Mouse (Mus musculus) small intestine, adult 2 months (tissue): ENCODE measurements around the gene Vgll4. TPM values are rescaled to one million over a fixed set of nuclear protein-coding genes. Genes with fewer than 3 reads are reported as not detected.
"Not testable (repeated sequence)": the region's sequence is repeated elsewhere in the genome, so short reads cannot be mapped to it uniquely, and the experiment has no call there.

Source experiments
- H3K27ac ChIP-seq: fragments of 200-500 bp; 2 replicates; pipeline ENCODE4 v1.5.1; 2012; ENCODE audit warnings: low read depth, low read length, control low read depth, inconsistent platforms; ENCODE audit not compliant: insufficient read depth
- H3K27me3 ChIP-seq: fragments of 200-500 bp; 2 replicates; pipeline ENCODE4 v1.6.1; 2012; ENCODE audit warnings: mild to moderate bottlenecking, moderate library complexity, low read length, inconsistent platforms; ENCODE audit not compliant: control insufficient read depth, insufficient read depth
- H3K36me3 ChIP-seq: fragments of 200-500 bp; 2 replicates; pipeline ENCODE4 v1.6.1; 2012; ENCODE audit warnings: mild to moderate bottlenecking, low read length, control low read depth, inconsistent platforms; ENCODE audit not compliant: control insufficient read depth, insufficient read depth
- H3K4me1 ChIP-seq: fragments of 200-500 bp; 2 replicates; pipeline ENCODE4 v1.6.1; 2012; ENCODE audit warnings: low read length, inconsistent platforms, mixed read lengths; ENCODE audit not compliant: control insufficient read depth, insufficient read depth, insufficient read length
- H3K4me3 ChIP-seq: fragments of 200-500 bp; 2 replicates; pipeline ENCODE4 v1.5.1; 2012; ENCODE audit warnings: low read depth, mild to moderate bottlenecking, control low read depth, inconsistent platforms, low read length, moderate library complexity
- CTCF ChIP-seq: fragments of 200-500 bp; IDR thresholded peaks from 2 replicates; pipeline ENCODE4 v1.5.1; 2012; ENCODE audit warnings: low read depth, mild to moderate bottlenecking, control low read depth, inconsistent platforms, low read length, moderate library complexity, mixed read lengths; ENCODE audit not compliant: insufficient replicate concordance, insufficient read length; ENCODE audit errors: extremely low read depth
- POLR2A ChIP-seq: fragments of 200-500 bp; IDR thresholded peaks from 2 replicates; pipeline ENCODE4 v1.6.1; 2012; ENCODE audit warnings: low read depth, mild to moderate bottlenecking, control low read depth, inconsistent platforms, low read length, moderate library complexity
- WGBS: fragments of 180-500 bp; shearing (Covaris S2); methylation state at CpG from one replicate; pipeline ENCODE4 v1.1.7; 2018; 5-methylcytosine and 5-hydroxymethylcytosine counted together
- polyA plus RNA-seq: library from polyadenylated mRNA; depleted of rRNA; stranded (reverse); fragments of >200 nt; gene quantifications from 2 replicates; pipeline ENCODE4 v1.2.3, GENCODE M21; 2012

Gene Vgll4
- polyA plus RNA-seq, 1 experiment, result 48.1 TPM

- peaks cover 10% of the 10 kb centered on the region for H3K36me3 ChIP-seq
- WGBS, result 56% methylated on average over 19 of the region's 19 CpGs
- H3K27ac ChIP-seq, result no peak overlapping the region
- H3K4me3 ChIP-seq, result no peak overlapping the region
- TF ChIP-seq POLR2A (no peak), CTCF (no peak)
- peaks cover 32% of the 10 kb centered on the region for H3K4me1 ChIP-seq
- no peaks in the 10 kb centered on the region for H3K27me3 ChIP-seq
Measured at GRCm38 (mm10) chr6:114890411-114891115, 79.2 kb downstream of the Vgll4 start.

DNA sequence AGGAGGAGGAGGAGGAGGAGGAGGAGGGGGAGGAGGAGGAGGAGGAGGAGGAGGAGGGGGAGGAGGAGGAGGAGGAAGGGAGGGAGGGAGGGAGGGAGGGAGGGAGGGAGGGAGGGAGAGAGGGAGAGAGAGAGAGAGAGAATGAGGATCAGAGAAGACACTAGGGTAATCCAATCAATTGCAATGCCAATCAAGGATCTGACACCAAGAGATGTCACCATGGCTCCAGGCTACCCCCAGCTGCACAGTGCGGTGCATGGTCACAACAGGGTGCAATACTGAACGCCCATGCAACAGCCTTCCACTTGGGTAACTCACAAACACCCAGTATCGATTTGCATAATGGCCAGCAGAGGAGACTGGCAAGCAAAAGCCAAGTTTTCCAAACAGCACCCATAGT is 79.8 kb downstream of the Vgll4 start:
- H3K4me3 ChIP-seq, H3K27me3 ChIP-seq, H3K27ac ChIP-seq: not testable (repeated sequence)
- Histone ChIP-seq H3K4me1 (peaks cover 32% of the 10 kb centered on the region), H3K36me3 (peaks cover 10% of the 10 kb centered on the region)
- WGBS, result 83% methylated on average over 3 of the region's 3 CpGs

DNA sequence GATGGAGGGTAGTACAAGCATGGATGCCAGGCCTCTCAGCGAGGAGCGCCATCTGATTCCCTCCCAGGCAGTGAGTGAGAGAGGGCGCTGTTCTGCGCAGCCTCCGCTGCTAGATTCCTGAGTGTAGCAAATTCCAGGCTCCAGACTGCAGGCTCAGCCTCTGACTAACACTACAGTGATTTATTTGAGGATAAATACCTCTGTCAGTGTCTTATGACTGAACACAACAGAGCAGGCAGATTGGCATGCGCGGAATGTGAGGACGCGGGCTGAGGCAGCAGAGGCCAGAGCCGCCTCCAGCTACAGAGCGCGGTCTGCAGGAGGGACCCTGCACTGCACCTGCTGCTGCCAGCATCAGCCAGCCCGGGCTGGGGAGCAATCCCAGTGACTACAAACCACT is 80.9 kb downstream of the Vgll4 start:
- Histone ChIP-seq H3K36me3 (peaks cover 10% of the 10 kb centered on the region), H3K27ac (0 out of 2 replicates have a peak overlapping the region, but pooled peaks have one; percentile 17), H3K4me3 (no peak overlapping the region), H3K27me3 (no peaks in the 10 kb centered on the region), H3K4me1 (peaks cover 27% of the 10 kb centered on the region)
- WGBS, result 67% methylated on average over 13 of the region's 13 CpGs
- no peak for TF ChIP-seq CTCF
- no peak for TF ChIP-seq POLR2A

- Histone ChIP-seq H3K4me1 (peaks cover 26% of the 10 kb centered on the region), H3K36me3 (peaks cover 10% of the 10 kb centered on the region), H3K4me3 (no peak overlapping the region), H3K27me3 (no peaks in the 10 kb centered on the region), H3K27ac (0 out of 2 replicates have a peak overlapping the region, but pooled peaks have one; percentile 26)
- no peak for TF ChIP-seq POLR2A
- no peak for TF ChIP-seq CTCF
- WGBS, result 44% methylated on average over 11 of the region's 11 CpGs
Measured at GRCm38 (mm10) chr6:114886504-114887361, 83.1 kb downstream of the Vgll4 start.

- Histone ChIP-seq H3K4me3 (no peak overlapping the region), H3K36me3 (peaks cover 10% of the 10 kb centered on the region), H3K4me1 (peaks cover 27% of the 10 kb centered on the region), H3K27ac (no peak overlapping the region), H3K27me3 (no peaks in the 10 kb centered on the region)
- no peak for TF ChIP-seq POLR2A
- TF ChIP-seq CTCF, result no peak
- WGBS, result 79% methylated on average over 6 of the region's 6 CpGs
Measured at GRCm38 (mm10) chr6:114886012-114886411, 83.8 kb downstream of the Vgll4 start.

GRCm38 (mm10) chr6:114885129-114885528 is 84.7 kb downstream of the Vgll4 start:
- Histone ChIP-seq H3K4me1 (peaks cover 31% of the 10 kb centered on the region), H3K36me3 (peaks cover 8% of the 10 kb centered on the region), H3K4me3 (no peak overlapping the region), H3K27ac (no peak overlapping the region), H3K27me3 (no peaks in the 10 kb centered on the region)
- TF ChIP-seq POLR2A (no peak), CTCF (no peak)
- WGBS, result 85% methylated on average over 5 of the region's 5 CpGs

- no peak for TF ChIP-seq CTCF
- no peak for TF ChIP-seq POLR2A
- Histone ChIP-seq H3K36me3 (peaks cover 4% of the 10 kb centered on the region), H3K4me3 (no peak overlapping the region), H3K4me1 (peaks cover 38% of the 10 kb centered on the region), H3K27ac (peak overlapping the region; percentile 64), H3K27me3 (no peaks in the 10 kb centered on the region)
- WGBS, result 13% methylated on average over 9 of the region's 9 CpGs
Measured at GRCm38 (mm10) chr6:114883261-114883740, 86.5 kb downstream of the Vgll4 start.
